Mouse (Mus musculus): ENCODE results near the gene Ralgps2. TPM values are rescaled to one million over a fixed set of nuclear protein-coding genes. Genes with fewer than 3 reads are reported as not detected.

The Ralgps2 gene
- total and polyA plus RNA-seq, 3 experiments = 7.8 to 16.4 TPM; not detected in 1

DNA sequence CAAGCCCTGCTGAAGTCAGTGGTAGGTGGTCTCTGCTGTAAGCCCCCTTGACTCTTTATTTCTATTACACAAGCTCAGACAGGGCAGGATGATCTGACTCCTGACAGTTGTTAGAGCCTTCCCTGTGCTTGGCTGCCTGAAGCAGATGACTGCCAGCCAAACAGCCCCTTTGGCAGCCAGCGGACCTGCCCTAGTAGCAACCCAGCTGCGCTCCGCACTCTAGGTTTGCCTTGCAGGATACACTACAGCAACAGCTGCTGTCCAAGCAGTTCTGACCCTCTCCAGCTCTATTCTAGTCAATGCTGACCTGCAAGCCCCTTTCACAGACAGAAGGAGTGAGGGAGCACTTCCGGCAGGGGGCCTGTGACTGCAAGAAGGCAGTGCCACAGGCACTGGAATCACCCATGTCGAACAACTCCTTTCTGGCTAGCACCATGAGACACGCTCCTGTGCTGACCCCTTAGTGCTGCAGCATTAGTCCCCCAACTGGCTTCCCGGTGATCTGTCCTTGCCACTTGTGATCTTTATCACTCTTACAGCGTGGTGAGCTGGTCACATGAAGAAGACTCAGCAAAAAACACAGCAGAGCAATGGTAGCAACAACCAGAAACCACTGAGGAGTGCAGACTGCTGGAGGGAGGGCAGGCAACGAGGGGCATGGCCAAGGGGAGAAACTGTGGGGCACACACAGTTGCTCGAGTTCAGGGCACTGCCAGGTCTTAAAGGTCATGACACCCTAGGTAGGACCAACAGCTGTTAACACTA lies 8.1 kb downstream of the Ralgps2 start:
- no peak for DNase-seq (ENCODE audit: low read depth, low spot score)
- Histone ChIP-seq H3K4me3 (ENCODE audit: control insufficient read depth in 1 of 2, insufficient read depth in 1 of 2, low read depth in 2 of 2, low read length in 2 of 2) (no peak overlapping the region), H3K79me2 (ENCODE audit: control insufficient read depth, insufficient read depth, low read length, poor library complexity) (no peaks in the 10 kb centered on the region), H3K36me3 (ENCODE audit: control insufficient read depth in 1 of 2, insufficient read depth in 2 of 2, low read length in 2 of 2) (peaks cover 0 to 8% of the 10 kb centered on the region in 2 experiments; a peak in 2 of 4 replicates), H3K27ac (ENCODE audit: control insufficient read depth, low read depth, low read length) (no peak overlapping the region), H3K9ac (ENCODE audit: control insufficient read depth, low read depth, low read length, poor library complexity, severe bottlenecking) (no peak overlapping the region), H3K4me1 (ENCODE audit: control insufficient read depth in 1 of 2, insufficient read depth in 2 of 2, low read length in 2 of 2) (peaks cover 0 to 3% of the 10 kb centered on the region in 2 experiments; a peak in 2 of 4 replicates), H3K9me3 (replicated peaks; ENCODE audit: insufficient read depth, low read length) (no peaks in the 10 kb centered on the region), H3K27me3 (ENCODE audit: control insufficient read depth in 1 of 2, insufficient read depth in 2 of 2, low read length in 2 of 2) (no peaks in the 10 kb centered on the region)
- TF ChIP-seq MAFK (IDR thresholded peaks at IDR 0.05; ENCODE audit: borderline replicate concordance, low read depth, low read length) (no peak), CTCF (IDR thresholded peaks at IDR 0.05 in 2 of 3, conservative IDR thresholded peaks at IDR 0.05 in 1 of 3; ENCODE audit: control insufficient read depth in 1 of 3, insufficient read depth in 1 of 3, low read depth in 2 of 3, low read length in 3 of 3, poor library complexity in 1 of 3, severe bottlenecking in 1 of 3) (no peak), POLR2AphosphoS2 (IDR thresholded peaks at IDR 0.05; ENCODE audit: low read length) (no peak), TAL1 (IDR thresholded peaks at IDR 0.05; ENCODE audit: low read length) (no peak), JUND (IDR thresholded peaks at IDR 0.05; ENCODE audit: low read depth, low read length) (no peak), NRF1 (IDR thresholded peaks at IDR 0.05; ENCODE audit: insufficient read depth, low read depth, low read length, poor library complexity, severe bottlenecking) (no peak)

DNA sequence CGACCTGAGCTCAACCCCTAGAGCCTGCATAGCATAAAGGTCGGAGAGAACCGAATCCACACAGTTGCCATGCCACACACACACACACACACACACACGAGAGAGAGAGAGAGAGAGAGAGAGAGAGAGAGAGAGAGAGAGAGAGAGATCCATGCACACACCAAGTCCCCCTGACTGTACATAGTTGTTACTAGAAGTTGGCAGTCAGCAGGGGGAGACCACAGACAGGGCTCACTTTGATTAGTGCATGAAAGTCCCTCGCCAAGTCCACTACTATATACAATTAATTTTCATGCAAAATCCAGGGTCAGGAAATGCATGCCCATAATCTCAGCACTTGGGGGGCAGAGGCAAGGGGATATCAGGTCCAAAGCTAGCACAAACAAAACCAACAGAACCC lies 9.2 kb downstream of the Ralgps2 start:
- H3K36me3 ChIP-seq (ENCODE audit: control insufficient read depth in 1 of 2, insufficient read depth in 2 of 2, low read length in 2 of 2) = peaks cover 0 to 8% of the 10 kb centered on the region in 2 experiments; a peak in 2 of 4 replicates
- H3K79me2 ChIP-seq (ENCODE audit: control insufficient read depth, insufficient read depth, low read length, poor library complexity) = no peaks in the 10 kb centered on the region
- H3K4me1 ChIP-seq (ENCODE audit: control insufficient read depth in 1 of 2, insufficient read depth in 2 of 2, low read length in 2 of 2) = peaks cover 0 to 3% of the 10 kb centered on the region in 2 experiments; a peak in 2 of 4 replicates
- TF ChIP-seq RAD21 (IDR thresholded peaks at IDR 0.05; ENCODE audit: low read depth, low read length) (no peak), ETS1 (IDR thresholded peaks at IDR 0.05; ENCODE audit: low read depth, low read length) (no peak), USF1 (IDR thresholded peaks at IDR 0.05; ENCODE audit: low read depth, low read length) (no peak), TAL1 (IDR thresholded peaks at IDR 0.05; ENCODE audit: low read length) (no peak), NELFE (IDR thresholded peaks at IDR 0.05; ENCODE audit: low read depth, low read length) (no peak), JUND (IDR thresholded peaks at IDR 0.05; ENCODE audit: low read depth, low read length) (no peak), EP300 (IDR thresholded peaks at IDR 0.05; ENCODE audit: low read depth in 1 of 2, low read length in 2 of 2) (no peak), CHD2 (IDR thresholded peaks at IDR 0.05; ENCODE audit: low read length) (no peak), CTCF (IDR thresholded peaks at IDR 0.05 in 2 of 3, conservative IDR thresholded peaks at IDR 0.05 in 1 of 3; ENCODE audit: control insufficient read depth in 1 of 3, insufficient read depth in 1 of 3, low read depth in 2 of 3, low read length in 3 of 3, poor library complexity in 1 of 3, severe bottlenecking in 1 of 3) (no peak), MAFK (IDR thresholded peaks at IDR 0.05; ENCODE audit: borderline replicate concordance, low read depth, low read length) (no peak), ZNF384 (IDR thresholded peaks at IDR 0.05; ENCODE audit: low read depth, low read length) (no peak), TBP (IDR thresholded peaks at IDR 0.05; ENCODE audit: low read depth, low read length) (no peak), CHD1 (IDR thresholded peaks at IDR 0.05; ENCODE audit: low read depth, low read length) (no peak), GABPA (IDR thresholded peaks at IDR 0.05; ENCODE audit: low read depth, low read length) (no peak), RCOR1 (IDR thresholded peaks at IDR 0.05; ENCODE audit: low read depth, low read length) (no peak), SIN3A (IDR thresholded peaks at IDR 0.05; ENCODE audit: low read length) (no peak)
- H3K27me3 ChIP-seq (ENCODE audit: control insufficient read depth in 1 of 2, insufficient read depth in 2 of 2, low read length in 2 of 2) = no peaks in the 10 kb centered on the region
- H3K4me3 ChIP-seq (ENCODE audit: control insufficient read depth in 1 of 2, insufficient read depth in 1 of 2, low read depth in 2 of 2, low read length in 2 of 2) = no peak overlapping the region
- no peak for DNase-seq (ENCODE audit: low read depth, low spot score)
- H3K9me3 ChIP-seq (replicated peaks; ENCODE audit: insufficient read depth, low read length) = no peaks in the 10 kb centered on the region
- no peak overlapping the region for H3K9ac ChIP-seq (ENCODE audit: control insufficient read depth, low read depth, low read length, poor library complexity, severe bottlenecking)
- no peak overlapping the region for H3K27ac ChIP-seq (ENCODE audit: control insufficient read depth, low read depth, low read length)
